Mouse (Mus musculus) stomach, postnatal 0 days (tissue): ENCODE results near the gene Rgs8.

Experiments
- CTCF ChIP-seq: IDR thresholded peaks from 2 replicates; pipeline ENCODE4 v1.5.1; 2016; ENCODE audit warnings: antibody characterized with exemption, low read depth, mild to moderate bottlenecking, moderate library complexity
- EP300 ChIP-seq: optimal IDR thresholded peaks from 2 replicates; pipeline ENCODE3; 2016; ENCODE audit warnings: antibody characterized with exemption

DNA sequence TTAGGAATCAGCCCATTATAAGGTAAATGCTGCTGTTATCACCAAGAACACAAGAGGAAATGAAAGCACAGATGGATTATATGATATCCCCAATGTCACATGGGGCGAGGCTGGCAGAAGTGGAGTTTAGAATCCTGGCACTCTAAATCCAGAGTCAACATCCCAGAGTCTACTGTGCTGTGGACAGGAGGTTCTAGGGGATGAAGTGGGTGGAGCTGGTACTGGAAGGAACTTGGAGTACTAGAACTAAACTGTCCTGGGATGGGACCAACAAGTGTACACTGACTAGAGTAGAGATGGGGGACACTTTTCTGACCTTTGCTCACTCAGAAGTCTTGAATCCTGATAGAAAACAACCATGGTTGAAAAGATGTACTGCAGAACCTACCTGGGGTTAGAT is 48.6 kb downstream of the Rgs8 start:
- no peak for TF ChIP-seq EP300
- no peak for TF ChIP-seq CTCF
